Mouse (Mus musculus) left cerebral cortex, postnatal 4 days (tissue): Measurements from ENCODE around the gene Vmn1r58. TPM values are rescaled to one million over a fixed set of nuclear protein-coding genes. Genes with fewer than 3 reads are reported as not detected.
"Not testable (repeated sequence)": the region's sequence is repeated elsewhere in the genome, so short reads cannot be mapped to it uniquely, and the experiment has no call there.

Experiments used
- DNase-seq: peaks from one replicate; pipeline ENCODE4 v3.0.0-alpha.2; 2022
- intact Hi-C: fragments of 180-260 bp; cut with DNase I; formaldehyde crosslinking; loops from one replicate; pipeline ENCODE4 v1.15.1; 2025
- total RNA-seq, 2 experiments: library from RNA; stranded (reverse); gene quantifications; 2 replicates each; pipeline ENCODE4 v1.2.3; 2021

The Vmn1r58 gene
- total RNA-seq, result not detected

DNA sequence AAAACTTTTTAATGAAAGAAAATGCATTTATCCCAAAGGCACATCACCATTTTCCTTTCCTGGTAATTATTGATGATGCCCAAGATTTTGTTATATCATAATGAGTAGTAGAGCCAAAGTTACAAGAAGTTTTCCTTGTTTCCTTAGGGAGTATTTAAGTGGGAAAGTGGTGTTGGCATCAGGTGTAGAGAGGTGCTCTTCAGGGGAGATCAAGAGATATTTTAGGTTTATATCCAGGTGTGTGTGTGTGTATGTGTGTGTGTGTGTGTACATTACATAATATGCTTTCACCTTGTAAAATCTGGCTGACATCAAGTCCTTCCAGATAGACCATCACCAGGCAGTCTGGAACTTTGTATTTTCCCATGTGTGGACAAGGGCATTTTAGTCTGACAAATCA lies at the start of gene Vmn1r58:
Vmn1r58 (minus strand) TSS at position 101 of the 400 bp plus-strand sequence.
- intact Hi-C loops, DNase-seq: not testable (repeated sequence)

DNA sequence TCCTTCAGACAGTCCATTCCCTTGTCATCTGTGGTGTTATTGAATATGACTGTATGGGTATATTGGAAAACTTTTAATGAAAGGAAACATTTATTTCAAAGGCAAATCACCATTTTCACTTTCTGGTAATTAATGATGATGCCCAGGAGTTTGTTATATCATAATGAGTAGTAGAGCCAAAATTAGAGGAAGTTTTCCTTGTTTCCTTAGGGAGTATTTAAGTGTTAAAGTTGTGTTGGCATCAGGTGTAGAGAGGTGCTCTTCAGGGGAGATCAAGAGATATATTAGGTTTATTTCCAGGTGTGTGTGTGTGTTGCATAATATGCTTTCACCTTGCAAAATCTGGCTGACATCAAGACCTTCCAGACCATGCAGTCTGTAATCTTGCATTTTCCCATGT lies 43.5 kb upstream of the Vmn1r58 start, which contains the start of gene Vmn1r59:
Vmn1r59 (minus strand) TSS at position 101 of the 400 bp plus-strand sequence.
- intact Hi-C loops, result loop anchor here (5.0 kb wide), 1 partner anchor 224 kb away; no protein-coding TSS in a partner anchor
- DNase-seq, result no peak

DNA sequence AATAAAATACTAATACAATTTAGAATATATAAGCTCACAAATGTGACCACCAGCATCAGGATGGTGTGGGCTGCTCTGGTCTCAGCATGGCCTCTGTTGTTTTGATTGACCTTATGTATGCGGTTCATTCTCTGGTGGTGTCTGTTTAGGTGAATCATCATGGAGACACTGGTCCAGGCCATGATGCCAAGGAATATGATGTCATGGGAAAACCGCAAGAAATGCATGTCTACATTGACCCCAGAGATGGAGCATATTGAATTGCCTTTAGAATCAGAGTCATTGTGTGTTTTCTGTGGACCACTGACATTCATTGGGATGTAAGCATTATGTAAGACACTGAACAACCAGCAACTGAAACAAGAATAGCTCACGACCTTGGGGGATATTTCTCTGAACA lies 40.8 kb upstream of the Vmn1r58 start:
- DNase-seq, intact Hi-C loops: not testable (repeated sequence)

DNA sequence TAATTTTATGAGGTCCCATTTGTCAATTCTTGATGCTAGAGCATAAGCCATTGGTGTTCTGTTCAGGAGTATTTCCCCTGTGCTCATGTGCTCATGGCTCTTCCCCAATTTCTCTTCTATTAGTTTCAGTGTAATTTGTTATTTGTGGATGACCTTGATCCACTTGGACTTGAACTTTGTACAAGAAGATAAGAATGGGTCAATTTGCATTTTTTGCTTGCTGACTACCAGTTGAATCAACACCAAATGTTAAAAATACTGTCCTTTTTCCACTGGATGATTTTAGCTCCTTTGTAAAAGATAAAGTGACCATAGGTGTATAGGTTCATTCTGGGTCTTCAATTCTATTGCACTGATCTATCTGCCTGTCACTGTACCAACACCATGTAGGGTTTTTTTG lies 35.4 kb upstream of the Vmn1r58 start:
- intact Hi-C loops, result no loop called here
- no peak for DNase-seq

DNA sequence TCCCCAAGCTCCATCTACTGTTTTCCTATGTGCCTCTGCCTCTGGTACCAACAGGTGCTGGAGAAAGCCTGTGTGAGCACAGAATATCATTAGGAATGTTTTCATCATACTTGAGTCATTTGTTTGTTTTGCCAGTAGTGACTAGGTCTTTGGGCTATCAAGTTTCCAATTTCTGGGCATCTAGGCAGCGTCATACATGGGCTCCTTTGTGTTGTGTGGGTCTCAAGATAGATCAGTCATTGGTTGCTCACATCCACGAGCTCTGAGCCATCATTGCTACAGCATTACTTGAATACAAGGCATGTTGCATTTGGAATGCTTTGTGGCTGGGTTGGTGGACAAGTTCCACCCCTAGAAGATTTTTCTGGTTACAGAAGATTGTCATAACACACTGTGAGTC lies 7.0 kb downstream of the Vmn1r58 start:
- intact Hi-C loops, result no loop called here
- no peak for DNase-seq

DNA sequence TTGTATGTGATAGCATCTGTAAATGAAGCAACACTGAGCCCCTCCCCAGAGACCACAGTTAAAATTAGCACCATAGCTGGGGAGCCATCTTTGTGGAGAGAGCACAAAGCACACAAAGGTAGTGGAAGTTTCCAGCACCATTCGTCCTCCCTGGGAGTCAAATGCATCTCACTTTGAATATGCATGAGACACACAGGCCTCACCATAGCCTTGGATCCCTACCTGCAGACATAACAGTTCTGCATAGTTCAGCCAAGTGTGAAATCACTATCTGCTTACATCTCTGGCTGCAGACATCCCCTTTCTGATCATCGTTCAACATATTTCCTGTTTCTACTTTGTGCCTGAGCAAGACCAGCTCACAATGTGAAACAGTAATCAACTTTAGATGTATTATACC lies 46.5 kb downstream of the Vmn1r58 start:
- no peak for DNase-seq
- intact Hi-C loops, result loop anchor here (2.0 kb wide), 1 partner anchor 30 kb away; no protein-coding TSS in a partner anchor

DNA sequence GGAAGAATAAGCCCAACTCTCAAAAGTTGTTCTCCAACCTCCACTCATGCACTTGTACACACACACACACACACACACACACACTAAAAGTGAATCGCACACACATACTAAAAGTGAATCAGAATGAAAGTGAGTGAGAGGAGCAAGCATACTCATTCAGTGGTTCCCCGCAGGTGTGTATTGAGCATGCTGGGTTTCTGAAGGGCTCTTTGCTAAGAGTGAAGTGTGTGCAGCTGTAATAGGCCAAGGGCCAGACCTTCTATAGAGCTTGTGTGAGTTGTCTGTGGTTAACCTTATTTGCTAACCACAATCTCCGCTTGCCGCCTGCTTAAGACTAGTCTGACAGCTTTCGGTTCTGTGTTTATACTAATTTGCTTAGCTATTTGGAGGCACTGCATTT lies 49.6 kb downstream of the Vmn1r58 start:
- no peak for DNase-seq
- intact Hi-C loops, result no loop called here

Other genes with a start within 250 kb of the Vmn1r58 start
- gene Vmn1r56, start 216.6 kb downstream of the Vmn1r58 start, total RNA-seq, result not detected
- gene Vmn1r57, start 194.9 kb downstream of the Vmn1r58 start, total RNA-seq, result not detected
- not detected for gene Gm5065, start 62.9 kb downstream of the Vmn1r58 start, total RNA-seq
- not detected for gene Nlrp2, start 62.4 kb downstream of the Vmn1r58 start, total RNA-seq
- not detected for gene Vmn1r59, start 43.4 kb upstream of the Vmn1r58 start, total RNA-seq
- gene Vmn2r28, start 80.6 kb upstream of the Vmn1r58 start, total RNA-seq, result not detected
- not detected for gene Vmn1r60, start 133.9 kb upstream of the Vmn1r58 start, total RNA-seq
- gene Vmn1r61, start 199.9 kb upstream of the Vmn1r58 start, total RNA-seq, result not detected